Mouse (Mus musculus) bone marrow macrophage, adult 2 months (primary cell): Measurements from ENCODE around the gene Ppp1r9a.

Source experiments
- CTCF ChIP-seq: IDR thresholded peaks from 2 replicates; pipeline ENCODE4 v1.5.1; 2012; ENCODE audit warnings: low read depth, mild to moderate bottlenecking, low read length, moderate library complexity
- POLR2A ChIP-seq: IDR thresholded peaks from 2 replicates; pipeline ENCODE4 v1.6.1; 2012; ENCODE audit warnings: mild to moderate bottlenecking, low read depth, low read length, borderline replicate concordance

DNA sequence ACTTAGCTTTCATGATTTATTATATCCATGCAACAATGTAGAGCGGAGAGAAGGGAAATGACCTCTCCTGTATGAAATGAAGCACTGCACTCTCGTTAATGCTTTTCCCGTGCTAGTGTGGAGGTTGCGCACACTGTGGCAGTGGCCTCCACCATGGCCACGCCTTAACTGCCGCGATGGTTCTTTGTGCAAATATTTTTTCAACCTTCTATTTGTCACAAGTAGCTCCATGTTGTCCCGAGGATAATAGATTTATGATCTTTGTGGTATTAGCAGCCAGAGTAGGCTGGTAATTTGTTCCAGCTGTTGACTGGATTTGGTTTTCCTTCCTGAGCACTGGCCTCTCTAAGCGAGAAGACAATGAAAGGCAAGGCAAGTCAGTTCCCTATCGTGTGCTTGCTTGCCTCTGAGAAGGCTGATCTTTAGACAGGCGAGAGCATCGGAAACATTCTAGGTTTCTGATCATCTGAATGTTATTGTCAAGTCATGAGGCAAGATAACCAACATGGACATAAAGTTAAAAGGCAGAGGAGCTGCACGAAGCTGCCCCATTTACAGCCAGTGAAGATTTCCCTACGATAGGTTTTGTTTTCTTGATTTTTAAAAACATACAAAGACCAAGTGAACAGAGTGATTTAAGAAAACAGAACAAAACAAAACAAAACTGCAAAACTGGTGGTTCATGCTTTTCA is 50.5 kb downstream of the Ppp1r9a start:
- no peak for TF ChIP-seq CTCF
- TF ChIP-seq POLR2A, result no peak
